Comparison of ENCODE assay signal across 16 mouse cellular contexts in genomic region chr7:49313945-49314344, GRCm38 (mm10).
A peak's percentile ranks its signal among the peaks of the same experiment; 100 is the strongest.
DNase-seq lines count a peak whose midpoint lies in the region; ATAC-seq and TF ChIP-seq lines count a peak whose summit lies in the region.
"Had no signal": no experiment of that assay in that cellular context is flagged by ENCODE, and none has a peak within 500 bp of the region (broad histone marks: within the 10 kb centered on the region; RNA-seq: fewer than 3 reads in every experiment).

No protein-coding gene starts in this region.

- no peaks in the 10 kb centered on the region for H3K36me3 ChIP-seq in kidney, postnatal 0 days (ENCODE audit: insufficient read depth, low read length)
- H3K36me3 ChIP-seq in kidney, embryonic 15.5 days, result peaks cover 9% of the 10 kb centered on the region; the same call in 1 of the 2 replicates

- H3K27me3 ChIP-seq in kidney, postnatal 0 days (ENCODE audit: insufficient read depth, low read length), result no peaks in the 10 kb centered on the region
- H3K27me3 ChIP-seq in kidney, embryonic 15.5 days, result no peaks in the 10 kb centered on the region

- H3K9me3 ChIP-seq in kidney, postnatal 0 days (replicated peaks; ENCODE audit: low read length), result no peaks in the 10 kb centered on the region
- H3K9me3 ChIP-seq in kidney, embryonic 15.5 days (replicated peaks), result no peaks in the 10 kb centered on the region

- H3K27ac ChIP-seq in kidney, postnatal 0 days, result no peak overlapping the region
- no peak overlapping the region for H3K27ac ChIP-seq in kidney, embryonic 15.5 days
- H3K27ac ChIP-seq: gastrocnemius, adult 2 months; layer of hippocampus, adult 2 months had no signal

- ATAC-seq in kidney, postnatal 0 days (replicated peaks; ENCODE audit: low FRiP score, low read depth), result no peak
- no peak for ATAC-seq in kidney, embryonic 15.5 days (replicated peaks; ENCODE audit: low FRiP score)
- ATAC-seq: activated CD4-positive, CD25-positive, alpha-beta regulatory T cell, adult 4 months; forebrain, embryonic 14.5 days; midbrain, embryonic 16.5 days had no signal

- TF ChIP-seq CTCF in kidney, postnatal 0 days (IDR thresholded peaks at IDR 0.05; ENCODE audit: low read depth), result no peak

- DNase-seq in cerebellum, postnatal 10 days, result peak; percentile 48 to 64
- DNase-seq in cerebellum, postnatal 36 days, result no peak
- DNase-seq in kidney, postnatal 0 days (ENCODE audit: low spot score), result peak; percentile 38
- DNase-seq in kidney, postnatal 10 days, result no peak
- DNase-seq in Muller cell, postnatal 12 days (ENCODE audit: inconsistent ontology term), result peak; percentile 59
- peak; percentile 47 for DNase-seq in fat pad, adult 2 months (ENCODE audit: extremely low read depth, low read depth, low spot score)
- no peak for DNase-seq in spleen, adult 12 weeks (ENCODE audit: low spot score)
- DNase-seq: gastrocnemius, adult 2 months; kidney, adult 18-20 months; thymus, postnatal 36 days had no signal

- peaks cover 5% of the 10 kb centered on the region; the same call in 1 of the 2 replicates for H3K4me1 ChIP-seq in kidney, postnatal 0 days (replicated peaks; ENCODE audit: insufficient read depth, low read length)
- peaks cover 22% of the 10 kb centered on the region; the same call in 1 of the 2 replicates for H3K4me1 ChIP-seq in kidney, embryonic 15.5 days

- H3K4me2 ChIP-seq in kidney, postnatal 0 days (ENCODE audit: low read length), result no peak overlapping the region
- H3K4me2 ChIP-seq in kidney, embryonic 15.5 days, result no peak overlapping the region
- H3K4me2 ChIP-seq: liver, embryonic 11.5 days had no signal

- no peak overlapping the region for H3K4me3 ChIP-seq in kidney, postnatal 0 days (replicated peaks; ENCODE audit: low read depth, low read length)
- no peak overlapping the region for H3K4me3 ChIP-seq in kidney, embryonic 15.5 days (replicated peaks)
- H3K4me3 ChIP-seq: gastrocnemius, adult 2 months; layer of hippocampus, adult 2 months had no signal

- 58% methylated on average over 7 of the region's 7 CpGs for WGBS in kidney, postnatal 0 days
- WGBS in kidney, embryonic 15.5 days, result 64% methylated on average over 7 of the region's 7 CpGs

- no peak overlapping the region for H3K9ac ChIP-seq in kidney, postnatal 0 days (ENCODE audit: low read depth, low read length)
- H3K9ac ChIP-seq in kidney, embryonic 15.5 days, result no peak overlapping the region

Comparison
In these comparisons a context has a peak if more than half of its experiments do, and no peak if none do; other contexts are left out.
1. DNase-seq: peak in cerebellum, postnatal 10 days (2 of 2), kidney, postnatal 0 days (single experiment), Muller cell, postnatal 12 days (single experiment) and fat pad, adult 2 months (single experiment); none in cerebellum, postnatal 36 days (0 of 2), kidney, postnatal 10 days (single experiment) and spleen, adult 12 weeks (single experiment).